Mouse (Mus musculus): ENCODE results near the gene Hdac9. TPM values are rescaled to one million over a fixed set of nuclear protein-coding genes. Genes with fewer than 3 reads are reported as not detected.

Hdac9 gene
- polyA plus RNA-seq, 1 experiment, result 0.06 TPM

DNA sequence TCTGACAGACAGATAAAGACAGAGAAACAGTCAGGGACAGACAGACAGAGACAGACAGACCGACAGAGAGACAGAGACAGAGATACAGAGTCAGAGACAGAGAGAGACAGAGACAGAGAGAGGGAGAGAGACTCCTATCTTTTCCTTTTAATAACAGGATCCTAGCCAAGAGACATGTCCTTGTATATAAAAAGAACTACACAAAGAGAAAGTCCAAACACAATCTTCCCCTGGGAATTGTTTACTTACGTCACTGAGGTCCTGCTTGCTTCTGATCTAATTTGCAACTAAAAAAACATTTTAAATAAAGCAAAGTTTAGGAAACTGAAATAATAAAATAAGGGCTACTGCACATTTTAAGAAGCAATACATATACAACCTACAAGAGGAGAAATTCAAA lies 119.5 kb downstream of the Hdac9 start:
- no peaks in the 10 kb centered on the region for H3K79me3 ChIP-seq (ENCODE audit: low read depth)
- H3ac ChIP-seq (ENCODE audit: control insufficient read depth, insufficient read length, low read depth), result no peak overlapping the region
- H3K36me3 ChIP-seq (ENCODE audit: control insufficient read depth, insufficient read depth), result no peaks in the 10 kb centered on the region
- TF ChIP-seq MYOD1 (IDR thresholded peaks at IDR 0.05; ENCODE audit: control insufficient read depth, insufficient read length, low read depth) (no peak), MAX (IDR thresholded peaks at IDR 0.05) (no peak)
- H3K4me3 ChIP-seq (ENCODE audit: insufficient read depth, poor library complexity, severe bottlenecking), result no peak overlapping the region
- no peaks in the 10 kb centered on the region for H3K27me3 ChIP-seq (ENCODE audit: control insufficient read depth, insufficient read depth, insufficient read length)
- H3K79me2 ChIP-seq (ENCODE audit: control insufficient read depth, insufficient read depth), result no peaks in the 10 kb centered on the region

- H3K79me2 ChIP-seq (ENCODE audit: control insufficient read depth, insufficient read depth), result no peaks in the 10 kb centered on the region
- no peaks in the 10 kb centered on the region for H3K36me3 ChIP-seq (ENCODE audit: control insufficient read depth, insufficient read depth)
- no peak overlapping the region for H3K4me3 ChIP-seq (ENCODE audit: insufficient read depth, poor library complexity, severe bottlenecking)
- H3K27me3 ChIP-seq (ENCODE audit: control insufficient read depth, insufficient read depth, insufficient read length), result no peaks in the 10 kb centered on the region
- no peaks in the 10 kb centered on the region for H3K79me3 ChIP-seq (ENCODE audit: low read depth)
- TF ChIP-seq CEBPB (IDR thresholded peaks at IDR 0.05; ENCODE audit: low read depth), result no peak
- H3ac ChIP-seq (ENCODE audit: control insufficient read depth, insufficient read length, low read depth), result no peak overlapping the region
Measured at GRCm38 (mm10) chr12:34795487-34795886, 121.4 kb downstream of the Hdac9 start.

GRCm38 (mm10) chr12:34792113-34792452 lies 124.8 kb downstream of the Hdac9 start:
- TF ChIP-seq USF1 (IDR thresholded peaks at IDR 0.05; ENCODE audit: low read depth) (no peak), MYOG (IDR thresholded peaks at IDR 0.05; ENCODE audit: control insufficient read depth, extremely low read depth, insufficient read length) (no peak), MAX (IDR thresholded peaks at IDR 0.05) (no peak), CEBPB (IDR thresholded peaks at IDR 0.05; ENCODE audit: low read depth) (no peak), MYOD1 (IDR thresholded peaks at IDR 0.05; ENCODE audit: control insufficient read depth, insufficient read length, low read depth) (no peak), FOSL1 (IDR thresholded peaks at IDR 0.05; ENCODE audit: insufficient read depth, low read length, poor library complexity, severe bottlenecking) (no peak), CTCF (IDR thresholded peaks at IDR 0.05; ENCODE audit: control insufficient read depth, insufficient read depth, insufficient read length) (no peak)
- no peak overlapping the region for H3ac ChIP-seq (ENCODE audit: control insufficient read depth, insufficient read length, low read depth)
- H3K27me3 ChIP-seq (ENCODE audit: control insufficient read depth, insufficient read depth, insufficient read length), result no peaks in the 10 kb centered on the region
- no peak overlapping the region for H3K4me3 ChIP-seq (ENCODE audit: insufficient read depth, poor library complexity, severe bottlenecking)
- H3K79me3 ChIP-seq (ENCODE audit: low read depth), result no peaks in the 10 kb centered on the region
- no peaks in the 10 kb centered on the region for H3K79me2 ChIP-seq (ENCODE audit: control insufficient read depth, insufficient read depth)
- no peaks in the 10 kb centered on the region for H3K36me3 ChIP-seq (ENCODE audit: control insufficient read depth, insufficient read depth)

DNA sequence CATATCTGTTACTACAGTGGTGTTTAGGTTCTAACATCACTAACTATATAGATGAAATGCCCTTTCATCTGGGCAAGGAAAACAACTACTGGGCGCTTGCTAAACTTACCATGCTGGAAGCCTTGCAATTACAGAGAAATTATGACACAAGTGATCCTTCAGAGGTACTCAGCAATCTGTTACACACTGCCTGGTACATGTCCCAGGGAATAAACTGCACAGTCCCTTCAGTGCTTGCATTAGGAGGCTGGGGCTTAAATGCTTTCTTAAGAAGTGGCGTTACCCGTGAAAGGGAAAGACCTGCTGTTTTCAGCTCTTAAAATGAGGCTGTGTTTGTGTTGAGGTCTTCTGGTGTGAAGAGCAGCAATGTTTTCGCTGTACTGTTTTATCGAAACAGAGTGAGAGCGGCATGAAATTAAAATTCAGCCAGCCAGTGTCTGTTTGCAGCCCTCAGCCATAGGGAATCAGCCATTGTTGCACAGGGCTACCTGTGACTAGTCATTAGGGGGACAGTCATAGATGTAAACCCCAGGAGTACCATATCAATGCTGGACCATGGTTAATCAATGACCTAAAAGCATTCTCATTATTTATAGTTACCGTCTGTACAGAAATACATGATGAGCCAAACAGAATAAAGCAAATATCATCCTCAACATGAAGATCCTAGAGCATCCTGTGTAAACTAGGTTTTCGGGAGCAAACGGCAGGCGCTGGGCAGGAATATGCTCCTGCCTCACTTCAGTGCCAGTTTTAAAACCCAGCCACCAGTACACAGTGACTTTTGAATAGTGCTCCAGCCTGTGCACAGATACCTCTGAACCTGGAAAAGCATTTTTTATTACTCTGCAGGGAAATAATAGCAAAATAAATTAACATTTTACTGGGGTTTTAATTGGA lies 125.4 kb downstream of the Hdac9 start:
- H3K79me3 ChIP-seq (ENCODE audit: low read depth), result no peaks in the 10 kb centered on the region
- no peaks in the 10 kb centered on the region for H3K36me3 ChIP-seq (ENCODE audit: control insufficient read depth, insufficient read depth)
- TF ChIP-seq CTCF (IDR thresholded peaks at IDR 0.05; ENCODE audit: control insufficient read depth, insufficient read depth, insufficient read length), result no peak
- no peak for TF ChIP-seq MYOG (IDR thresholded peaks at IDR 0.05; ENCODE audit: control insufficient read depth, extremely low read depth, insufficient read length)
- no peak for TF ChIP-seq MYOD1 (IDR thresholded peaks at IDR 0.05; ENCODE audit: control insufficient read depth, insufficient read length, low read depth)
- no peak for TF ChIP-seq USF1 (IDR thresholded peaks at IDR 0.05; ENCODE audit: low read depth)
- no peak for TF ChIP-seq CEBPB (IDR thresholded peaks at IDR 0.05; ENCODE audit: low read depth)
- no peak for TF ChIP-seq FOSL1 (IDR thresholded peaks at IDR 0.05; ENCODE audit: insufficient read depth, low read length, poor library complexity, severe bottlenecking)
- no peak for TF ChIP-seq MAX (IDR thresholded peaks at IDR 0.05)
- H3K79me2 ChIP-seq (ENCODE audit: control insufficient read depth, insufficient read depth), result no peaks in the 10 kb centered on the region
- no peak overlapping the region for H3K4me3 ChIP-seq (ENCODE audit: insufficient read depth, poor library complexity, severe bottlenecking)
- H3ac ChIP-seq (ENCODE audit: control insufficient read depth, insufficient read length, low read depth), result no peak overlapping the region
- no peaks in the 10 kb centered on the region for H3K27me3 ChIP-seq (ENCODE audit: control insufficient read depth, insufficient read depth, insufficient read length)

DNA sequence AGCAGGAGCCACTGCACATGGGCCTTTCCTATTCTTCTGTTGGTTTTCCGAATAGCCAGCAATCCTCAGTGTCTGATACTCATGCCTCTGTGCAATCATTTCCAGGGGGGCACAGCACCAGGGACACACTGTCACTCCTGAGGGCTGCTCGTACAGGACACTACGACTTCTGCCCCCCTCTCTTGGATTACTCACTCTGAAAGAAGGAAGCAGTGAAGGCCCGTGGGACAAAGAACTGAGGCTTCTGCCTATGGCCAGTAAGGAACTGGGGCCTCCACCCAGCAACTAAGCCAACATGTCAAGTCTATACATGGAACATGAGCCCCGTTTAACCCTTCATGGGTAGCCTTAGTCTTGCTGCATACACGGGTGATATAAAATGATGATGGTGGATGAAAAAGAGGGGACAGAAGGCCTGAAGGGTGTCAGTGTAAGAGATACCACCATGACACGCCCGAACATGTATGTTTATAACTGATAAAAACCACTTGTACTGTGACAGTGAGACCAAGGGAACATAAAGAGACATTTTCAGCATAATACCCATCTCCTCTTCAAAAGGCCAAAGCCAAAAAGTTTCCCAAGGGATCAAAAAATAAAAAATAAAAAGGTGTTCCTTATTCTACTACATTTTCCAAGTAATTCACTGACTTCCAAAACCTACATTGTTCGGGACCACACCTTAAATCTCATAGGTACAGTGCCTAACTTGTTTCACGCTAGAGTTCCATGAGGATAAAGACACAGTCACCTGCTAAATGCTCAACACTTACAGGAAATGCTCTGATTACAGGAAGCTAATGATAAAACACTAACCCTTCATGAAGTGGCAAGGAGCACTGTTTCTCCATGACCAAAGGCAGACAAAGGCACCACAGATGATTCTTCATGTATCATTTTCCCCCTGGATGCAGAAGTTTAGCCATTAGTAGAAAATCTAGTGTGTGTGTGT lies 127.6 kb downstream of the Hdac9 start:
- H3K4me3 ChIP-seq (ENCODE audit: insufficient read depth, poor library complexity, severe bottlenecking), result no peak overlapping the region
- H3K36me3 ChIP-seq (ENCODE audit: control insufficient read depth, insufficient read depth), result no peaks in the 10 kb centered on the region
- no peaks in the 10 kb centered on the region for H3K27me3 ChIP-seq (ENCODE audit: control insufficient read depth, insufficient read depth, insufficient read length)
- H3K79me3 ChIP-seq (ENCODE audit: low read depth), result no peaks in the 10 kb centered on the region
- H3ac ChIP-seq (ENCODE audit: control insufficient read depth, insufficient read length, low read depth), result no peak overlapping the region
- no peaks in the 10 kb centered on the region for H3K79me2 ChIP-seq (ENCODE audit: control insufficient read depth, insufficient read depth)
- TF ChIP-seq MAX (IDR thresholded peaks at IDR 0.05), result no peak
- no peak for TF ChIP-seq MYOG (IDR thresholded peaks at IDR 0.05; ENCODE audit: control insufficient read depth, extremely low read depth, insufficient read length)
- no peak for TF ChIP-seq CEBPB (IDR thresholded peaks at IDR 0.05; ENCODE audit: low read depth)
- no peak for TF ChIP-seq FOSL1 (IDR thresholded peaks at IDR 0.05; ENCODE audit: insufficient read depth, low read length, poor library complexity, severe bottlenecking)
- no peak for TF ChIP-seq USF1 (IDR thresholded peaks at IDR 0.05; ENCODE audit: low read depth)
- TF ChIP-seq MYOD1 (IDR thresholded peaks at IDR 0.05; ENCODE audit: control insufficient read depth, insufficient read length, low read depth), result no peak
- no peak for TF ChIP-seq CTCF (IDR thresholded peaks at IDR 0.05; ENCODE audit: control insufficient read depth, insufficient read depth, insufficient read length)

Data from C2C12 (cell line).